Mouse (Mus musculus) limb, embryonic 10.5 days (tissue): Measurements from ENCODE around the gene Ndufc2. TPM values are rescaled to one million over a fixed set of nuclear protein-coding genes. Genes with fewer than 3 reads are reported as not detected.
"Not testable (repeated sequence)": the region's sequence is repeated elsewhere in the genome, so short reads cannot be mapped to it uniquely, and the experiment has no call there.

Source experiments
- DNase-seq: peaks from one replicate; pipeline ENCODE4 v3.0.0-alpha.2; 2017; ENCODE audit warnings: low spot score
- H3K27ac ChIP-seq: fragments of 300-500 bp; sonication (generic); 2 replicates; pipeline ENCODE4 v1.5.1; 2016; ENCODE audit warnings: mild to moderate bottlenecking
- H3K27me3 ChIP-seq: fragments of 300-500 bp; sonication (generic); 2 replicates; pipeline ENCODE4 v1.6.1; 2016; ENCODE audit warnings: low read depth, mild to moderate bottlenecking; ENCODE audit not compliant: poor library complexity, severe bottlenecking
- H3K36me3 ChIP-seq: fragments of 300-500 bp; sonication (generic); 2 replicates; pipeline ENCODE4 v1.6.1; 2016; ENCODE audit warnings: mild to moderate bottlenecking, moderate library complexity
- H3K4me1 ChIP-seq: fragments of 300-500 bp; sonication (generic); 2 replicates; pipeline ENCODE4 v1.6.1; 2016
- H3K4me3 ChIP-seq: fragments of 300-500 bp; sonication (generic); 2 replicates; pipeline ENCODE4 v1.5.1; 2016; ENCODE audit warnings: mild to moderate bottlenecking, moderate library complexity
- H3K9me3 ChIP-seq: fragments of 300-500 bp; sonication (generic); replicated peaks from 2 replicates; pipeline ENCODE4 v1.6.1; 2016; ENCODE audit warnings: mild to moderate bottlenecking
- WGBS: fragments of 180-500 bp; shearing (Covaris S2); methylation state at CpG from one replicate; pipeline ENCODE4 v1.1.7; 2016; 5-methylcytosine and 5-hydroxymethylcytosine counted together
- polyA plus RNA-seq: library from polyadenylated mRNA; unstranded; fragments of >200 nt; fragmentation: Nextera tagmentation; extraction: Ambion mirVana; gene quantifications from 2 replicates; pipeline ENCODE4 v1.2.1, GENCODE M21; 2016

The Ndufc2 gene
- polyA plus RNA-seq, 1 experiment from 2014 or later, result 305 TPM

- peaks cover 13% of the 10 kb centered on the region for H3K4me1 ChIP-seq
- not testable (repeated sequence) for H3K27me3 ChIP-seq, H3K36me3 ChIP-seq, DNase-seq, H3K27ac ChIP-seq, H3K9me3 ChIP-seq, H3K4me3 ChIP-seq
- 83% methylated on average over 2 of the region's 2 CpGs for WGBS
Measured at GRCm38 (mm10) chr7:97451023-97451422, 51.2 kb downstream of the Ndufc2 start, which contains the start of gene Kctd14. Gene Kctd14, plus strand, starts transcription at chr7:97451323.

- Histone ChIP-seq H3K36me3 (no peaks in the 10 kb centered on the region), H3K27me3 (no peaks in the 10 kb centered on the region), H3K4me1 (peaks cover 13% of the 10 kb centered on the region), H3K27ac (no peak overlapping the region), H3K4me3 (no peak overlapping the region), H3K9me3 (no peaks in the 10 kb centered on the region)
- DNase-seq, result no peak
- WGBS, result 93% methylated on average over 6 of the region's 6 CpGs
Measured at GRCm38 (mm10) chr7:97452196-97452595, 52.4 kb downstream of the Ndufc2 start.

GRCm38 (mm10) chr7:97453141-97453921, 53.5 kb downstream of the Ndufc2 start:
- H3K36me3 ChIP-seq, result no peaks in the 10 kb centered on the region
- H3K4me3 ChIP-seq, result peak overlapping the region; percentile 52
- no peaks in the 10 kb centered on the region for H3K9me3 ChIP-seq
- H3K27ac ChIP-seq, result peak overlapping the region; percentile 77
- 8% methylated on average over 27 of the region's 27 CpGs for WGBS
- peaks cover 13% of the 10 kb centered on the region for H3K4me1 ChIP-seq
- no peaks in the 10 kb centered on the region for H3K27me3 ChIP-seq
- peak; percentile 61 for DNase-seq

- H3K27me3 ChIP-seq, result no peaks in the 10 kb centered on the region
- no peak overlapping the region for H3K27ac ChIP-seq
- 94% methylated on average over 10 of the region's 10 CpGs for WGBS
- H3K4me1 ChIP-seq, result peaks cover 13% of the 10 kb centered on the region
- no peak for DNase-seq
- H3K9me3 ChIP-seq, result no peaks in the 10 kb centered on the region
- no peaks in the 10 kb centered on the region for H3K36me3 ChIP-seq
- H3K4me3 ChIP-seq, result no peak overlapping the region
Measured at GRCm38 (mm10) chr7:97454795-97455194, 55.0 kb downstream of the Ndufc2 start.

GRCm38 (mm10) chr7:97455577-97455976, 55.8 kb downstream of the Ndufc2 start:
- H3K27me3 ChIP-seq, result no peaks in the 10 kb centered on the region
- 80% methylated on average over 3 of the region's 3 CpGs for WGBS
- DNase-seq, result no peak
- H3K36me3 ChIP-seq, result no peaks in the 10 kb centered on the region
- peaks cover 13% of the 10 kb centered on the region for H3K4me1 ChIP-seq
- H3K4me3 ChIP-seq, result no peak overlapping the region
- H3K27ac ChIP-seq, result no peak overlapping the region
- H3K9me3 ChIP-seq, result no peaks in the 10 kb centered on the region

Other genes starting within 250 kb of the Ndufc2 start
- gene Usp35, start 68.0 kb upstream of the Ndufc2 start, polyA plus RNA-seq, result 1.6 and 2.0 TPM in 2 replicates
- gene Kctd21, start 67.7 kb upstream of the Ndufc2 start, polyA plus RNA-seq, result 3.5 and 4.2 TPM in 2 replicates
- 53.4 and 55.2 TPM in 2 replicates for gene Alg8, start 28.4 kb upstream of the Ndufc2 start, polyA plus RNA-seq
- 0.45 and 0.46 TPM in 2 replicates for gene Thrsp, start 17.7 kb downstream of the Ndufc2 start, polyA plus RNA-seq
- 0.69 and 1.0 TPM in 2 replicates for gene Kctd14, start 51.3 kb downstream of the Ndufc2 start, polyA plus RNA-seq
- gene Ints4, start 81.0 kb downstream of the Ndufc2 start, polyA plus RNA-seq, result 64.5 and 69.7 TPM in 2 replicates
- 28.7 and 39.8 TPM in 2 replicates for gene Aamdc, start 179.5 kb downstream of the Ndufc2 start, polyA plus RNA-seq
- gene Rsf1, start 179.9 kb downstream of the Ndufc2 start, polyA plus RNA-seq, result 23.0 and 25.6 TPM in 2 replicates